Mouse (Mus musculus) erythroblast, embryonic 14.5 days (primary cell): ENCODE measurements around the gene Hoxa9.

Source experiments
- GATA1 ChIP-seq: IDR thresholded peaks from 2 replicates; pipeline ENCODE4 v1.6.1; 2012; ENCODE audit warnings: low read length, inconsistent platforms, mixed read lengths
- TAL1 ChIP-seq: IDR thresholded peaks from 3 replicates; pipeline ENCODE4 v1.6.1; 2012; ENCODE audit warnings: low read length, inconsistent platforms, mixed read lengths

- TF ChIP-seq GATA1 (no peak), TAL1 (no peak)
Observed at GRCm38 (mm10) chr6:52252016-52252774, 21.3 kb upstream of the Hoxa9 start.
